Mouse (Mus musculus): Measurements from ENCODE around the gene Cit.

DNA sequence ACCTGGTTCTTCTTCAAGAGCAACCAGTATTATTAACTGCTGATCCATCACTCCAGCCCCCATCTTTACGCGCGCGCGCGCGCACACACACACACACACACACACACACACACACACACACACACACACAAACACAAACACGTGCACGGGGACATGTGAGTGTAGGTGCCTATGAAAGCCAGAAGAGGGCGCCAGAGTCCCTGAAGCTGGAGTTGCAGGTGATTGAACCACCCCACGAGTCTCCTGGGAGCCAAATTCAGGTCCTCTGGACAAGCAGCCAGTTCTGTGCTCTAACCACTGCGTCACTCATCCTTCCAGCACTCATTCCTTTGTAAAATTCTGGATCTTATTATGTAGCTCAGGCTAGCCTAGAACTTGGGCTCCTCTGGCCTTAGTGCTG is 23.9 kb upstream of the Cit start:
- TF ChIP-seq SRF (IDR thresholded peaks at IDR 0.05; ENCODE audit: control insufficient read depth, insufficient read length, low read depth) = no peak
- no peak for TF ChIP-seq POLR2A (IDR thresholded peaks at IDR 0.05; ENCODE audit: insufficient read length, low read depth)
- TF ChIP-seq MYOG (IDR thresholded peaks at IDR 0.05; ENCODE audit: control insufficient read depth in 1 of 3, insufficient read depth in 1 of 3, insufficient read length in 2 of 3, low read depth in 2 of 3) = no peak
- no peak for TF ChIP-seq CEBPB (IDR thresholded peaks at IDR 0.05; ENCODE audit: insufficient read depth, poor library complexity, severe bottlenecking)
- no peak for TF ChIP-seq POLR2AphosphoS2 (IDR thresholded peaks at IDR 0.05; ENCODE audit: insufficient read length, low read depth)
- TF ChIP-seq MAX (IDR thresholded peaks at IDR 0.05; ENCODE audit: low read depth) = no peak
- no peak for TF ChIP-seq E2F4 (IDR thresholded peaks at IDR 0.05; ENCODE audit: insufficient read depth)
- TF ChIP-seq USF1 (IDR thresholded peaks at IDR 0.05; ENCODE audit: low read depth) = no peak
- TF ChIP-seq TCF3 (IDR thresholded peaks at IDR 0.05; ENCODE audit: insufficient read length, low read depth) = no peak
- TF ChIP-seq REST (IDR thresholded peaks at IDR 0.05; ENCODE audit: insufficient read depth, insufficient read length) = no peak

Data from myocyte (in vitro differentiated cells).